Mouse (Mus musculus) heart, postnatal 0 days (tissue): ENCODE data around the gene Cptp. TPM values are rescaled to one million over a fixed set of nuclear protein-coding genes. Genes with fewer than 3 reads are reported as not detected.

Experiments
- ATAC-seq: fragments of 200-750 bp; cut with Nextera tagmentation; 2 replicates; pipeline ENCODE4 v1.8.0; 2017; ENCODE audit warnings: low read depth, moderate number of reproducible peaks, moderate library complexity; ENCODE audit not compliant: insufficient read depth
- DNase-seq: peaks from one replicate; pipeline ENCODE4 v3.0.0-alpha.2; 2016; ENCODE audit warnings: low spot score
- H3K27ac ChIP-seq: fragments of 300-500 bp; sonication (generic); 2 replicates; pipeline ENCODE4 v1.5.1; 2014; ENCODE audit warnings: low read depth, mild to moderate bottlenecking
- H3K27me3 ChIP-seq: fragments of 300-500 bp; sonication (generic); 2 replicates; pipeline ENCODE4 v1.6.1; 2014; ENCODE audit warnings: low read length, mixed read lengths; ENCODE audit not compliant: control insufficient read depth, insufficient read depth
- H3K36me3 ChIP-seq: fragments of 300-500 bp; sonication (generic); replicated peaks from 2 replicates; pipeline ENCODE4 v1.6.1; 2014; ENCODE audit warnings: low read length, mixed read lengths; ENCODE audit not compliant: control insufficient read depth, insufficient read depth
- H3K4me1 ChIP-seq: fragments of 300-500 bp; sonication (generic); 2 replicates; pipeline ENCODE4 v1.6.1; 2014; ENCODE audit warnings: antibody characterized with exemption; ENCODE audit not compliant: control insufficient read depth, insufficient read depth
- H3K4me2 ChIP-seq: fragments of 300-500 bp; sonication (generic); 2 replicates; pipeline ENCODE4 v1.6.1; 2014; ENCODE audit warnings: low read depth, mild to moderate bottlenecking, low read length, moderate library complexity
- H3K4me3 ChIP-seq: fragments of 300-500 bp; sonication (generic); 2 replicates; pipeline ENCODE4 v1.5.1; 2014; ENCODE audit warnings: low read depth, low read length
- H3K9ac ChIP-seq: fragments of 300-500 bp; sonication (generic); replicated peaks from 2 replicates; pipeline ENCODE4 v1.6.1; 2014; ENCODE audit warnings: low read depth, low read length, mixed read lengths
- H3K9me3 ChIP-seq: fragments of 300-500 bp; sonication (generic); replicated peaks from 2 replicates; pipeline ENCODE4 v1.6.1; 2016; ENCODE audit warnings: low read length; ENCODE audit not compliant: control insufficient read depth
- CTCF ChIP-seq: IDR thresholded peaks from 2 replicates; pipeline ENCODE4 v1.5.1; 2016; ENCODE audit warnings: antibody characterized with exemption, control low read depth, low read depth
- EP300 ChIP-seq: IDR thresholded peaks from 2 replicates; pipeline ENCODE4 v1.6.1; 2016; ENCODE audit warnings: antibody characterized with exemption, low read depth
- WGBS: fragments of 180-500 bp; shearing (Covaris S2); extraction: QIAGEN DNeasy Blood & Tissue Kit; methylation state at CpG from one replicate; pipeline ENCODE4 v1.1.7; 2014; 5-methylcytosine and 5-hydroxymethylcytosine counted together
- polyA plus RNA-seq: library from polyadenylated mRNA; unstranded; fragments of >200 nt; fragmentation: Nextera tagmentation; extraction: Ambion mirVana; gene quantifications from 2 replicates; pipeline ENCODE4 v1.2.1, GENCODE M21; 2015
- total RNA-seq: library from RNA; depleted of rRNA; stranded (reverse); fragments of >200 nt; gene quantifications from 2 replicates; pipeline ENCODE4 v1.2.3, GENCODE M21; 2014; ENCODE audit warnings: low replicate concordance

The Cptp gene
- total and polyA plus RNA-seq, 2 experiments from 2014 or later = 7.2 to 11.8 TPM

- DNase-seq (peak; percentile 48), ATAC-seq (peak; percentile 28)
- H3K36me3 ChIP-seq = no peaks in the 10 kb centered on the region
- H3K4me1 ChIP-seq = peaks cover 16% of the 10 kb centered on the region; the same call in 1 of the 2 replicates
- H3K27ac ChIP-seq = peak overlapping the region; percentile 84; the same call in 1 of the 2 replicates
- H3K9ac ChIP-seq = peak overlapping the region; percentile 41
- H3K9me3 ChIP-seq = no peaks in the 10 kb centered on the region
- H3K4me3 ChIP-seq = peak overlapping the region; percentile 46
- H3K27me3 ChIP-seq = 0 out of 2 replicates have a peak, but pooled peaks cover 6% of the 10 kb centered on the region
- TF ChIP-seq CTCF (peak; percentile 18; the same call in 1 of the 2 replicates), EP300 (no peak)
- 1% methylated on average over 32 of the region's 32 CpGs for WGBS
- H3K4me2 ChIP-seq = peak overlapping the region; percentile 66
These were observed 28.2 kb downstream of the Cptp start for GRCm38 (mm10) chr4:155841003-155841454.

- Histone ChIP-seq H3K4me1 (peaks cover 16% of the 10 kb centered on the region; the same call in 1 of the 2 replicates), H3K27ac (peak overlapping the region; percentile 84), H3K4me2 (peak overlapping the region; percentile 66), H3K27me3 (0 out of 2 replicates have a peak, but pooled peaks cover 6% of the 10 kb centered on the region), H3K36me3 (no peaks in the 10 kb centered on the region), H3K9me3 (no peaks in the 10 kb centered on the region), H3K4me3 (peak overlapping the region; percentile 46), H3K9ac (peak overlapping the region; percentile 41)
- no peak for DNase-seq
- WGBS = 12% methylated on average over 8 of the region's 8 CpGs
- no peak for TF ChIP-seq EP300
- no peak for TF ChIP-seq CTCF
- ATAC-seq = 0 out of 2 replicates have a peak, but pooled peaks have one; percentile 0
These were observed 28.9 kb downstream of the Cptp start for GRCm38 (mm10) chr4:155840076-155841002.

GRCm38 (mm10) chr4:155839483-155839910, 29.7 kb downstream of the Cptp start, which contains the start of gene Mxra8:
Gene Mxra8, plus strand, starts transcription at chr4:155839680.
- H3K36me3 ChIP-seq = no peaks in the 10 kb centered on the region
- ATAC-seq = peak; percentile 82
- peak within 1 kb of the TSS; percentile 66 for H3K4me2 ChIP-seq
- peaks cover 16% of the 10 kb centered on the region; the same call in 1 of the 2 replicates for H3K4me1 ChIP-seq
- H3K27ac ChIP-seq = peak within 1 kb of the TSS; percentile 84
- H3K4me3 ChIP-seq = peak within 1 kb of the TSS; percentile 46
- TF ChIP-seq CTCF (no peak), EP300 (no peak)
- DNase-seq = peak; percentile 90
- peak within 1 kb of the TSS; percentile 41 for H3K9ac ChIP-seq
- H3K9me3 ChIP-seq = no peaks in the 10 kb centered on the region
- 8% methylated on average over 16 of the region's 16 CpGs for WGBS
- H3K27me3 ChIP-seq = 0 out of 2 replicates have a peak, but pooled peaks cover 6% of the 10 kb centered on the region

- Histone ChIP-seq H3K4me1 (peaks cover 16% of the 10 kb centered on the region; the same call in 1 of the 2 replicates), H3K9ac (no peak overlapping the region), H3K27me3 (0 out of 2 replicates have a peak, but pooled peaks cover 6% of the 10 kb centered on the region), H3K27ac (peak overlapping the region; percentile 84), H3K9me3 (no peaks in the 10 kb centered on the region), H3K36me3 (no peaks in the 10 kb centered on the region), H3K4me2 (no peak overlapping the region), H3K4me3 (no peak overlapping the region)
- ATAC-seq = peak; percentile 2; the same call in 1 of the 2 replicates
- TF ChIP-seq CTCF (no peak), EP300 (no peak)
- WGBS = 36% methylated on average over 8 of the region's 8 CpGs
- peak; percentile 43 for DNase-seq
These were observed 30.8 kb downstream of the Cptp start for GRCm38 (mm10) chr4:155838187-155839153.
